Mouse (Mus musculus): ENCODE measurements around the gene Sass6. TPM values are rescaled to one million over a fixed set of nuclear protein-coding genes. Genes with fewer than 3 reads are reported as not detected.
A peak's percentile ranks its signal among the peaks of the same experiment; 100 is the strongest.

Sass6 gene
- polyA plus RNA-seq, 2 experiments = 7.7 to 16.1 TPM

GRCm38 (mm10) chr3:116563095-116563492 lies 31.7 kb upstream of the Sass6 start:
- H3K4me3 ChIP-seq (ENCODE audit: insufficient read depth in 1 of 2, low read depth in 2 of 2, low read length in 2 of 2) = peak overlapping the region; percentile 72
- WGBS (ENCODE audit: insufficient replicate concordance) = 9% methylated on average over 7 of the region's 7 CpGs
- ATAC-seq (ENCODE audit: insufficient read depth) = peak; percentile 69

DNA sequence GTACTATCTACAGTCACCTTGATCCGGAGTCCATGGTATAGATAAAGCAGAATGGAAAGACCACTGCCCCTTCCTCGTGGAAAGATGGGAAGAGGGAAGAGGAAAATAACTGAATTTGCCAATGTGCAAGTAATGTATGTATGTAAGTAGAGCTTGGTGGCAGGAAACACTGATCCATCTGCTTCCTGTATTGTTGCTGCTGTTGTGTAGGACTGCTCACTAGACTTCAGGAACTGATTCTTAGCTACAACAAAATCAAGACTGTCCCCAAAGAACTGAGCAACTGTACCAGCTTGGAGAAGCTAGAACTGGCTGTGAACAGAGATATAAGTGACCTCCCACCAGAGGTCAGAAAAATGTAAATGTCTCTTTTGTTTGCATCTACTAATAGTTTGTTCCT lies 24.2 kb upstream of the Sass6 start:
- H3K36me3 ChIP-seq (replicated peaks; ENCODE audit: control insufficient read depth, insufficient read depth, low read depth) = no peaks in the 10 kb centered on the region
- WGBS (ENCODE audit: insufficient replicate concordance) = 13% methylated on average over 2 of the region's 2 CpGs
- peaks cover 3% of the 10 kb centered on the region for H3K9me3 ChIP-seq (ENCODE audit: control insufficient read depth, low read length)
- no peak overlapping the region for H3K9ac ChIP-seq (replicated peaks)
- H3K4me1 ChIP-seq (replicated peaks; ENCODE audit: control insufficient read depth in 2 of 2, insufficient read depth in 2 of 2, low read length in 1 of 2) = 0 out of 4 replicates have a peak, but pooled peaks cover 0 to 2% of the 10 kb centered on the region in 2 experiments
- no peak overlapping the region for H3K4me2 ChIP-seq (ENCODE audit: low read depth)
- no peak for ATAC-seq (ENCODE audit: insufficient read depth)
- TF ChIP-seq CTCF (IDR thresholded peaks at IDR 0.05; ENCODE audit: low read depth) (no peak), EP300 (IDR thresholded peaks at IDR 0.05; ENCODE audit: low read depth) (no peak)
- H3K4me3 ChIP-seq (ENCODE audit: insufficient read depth in 1 of 2, low read depth in 2 of 2, low read length in 2 of 2) = no peak overlapping the region
- no peak overlapping the region for H3K27ac ChIP-seq
- H3K27me3 ChIP-seq (ENCODE audit: control insufficient read depth, insufficient read depth, low read length) = no peaks in the 10 kb centered on the region
- no peak for DNase-seq (ENCODE audit: low read depth in 3 of 3, low spot score in 3 of 3)

More at GRCm38 (mm10) chr3:116563095-116563492, 31.7 kb upstream of the Sass6 start:
- Histone ChIP-seq H3K27ac (peak overlapping the region; percentile 96), H3K4me2 (ENCODE audit: low read depth) (peak overlapping the region; percentile 92), H3K9me3 (ENCODE audit: control insufficient read depth, low read length) (peaks cover 3% of the 10 kb centered on the region), H3K27me3 (ENCODE audit: control insufficient read depth, insufficient read depth, low read length) (no peaks in the 10 kb centered on the region), H3K4me1 (replicated peaks; ENCODE audit: control insufficient read depth in 2 of 2, insufficient read depth in 2 of 2, low read length in 1 of 2) (peaks cover 8 to 21% of the 10 kb centered on the region in 2 experiments), H3K36me3 (replicated peaks; ENCODE audit: control insufficient read depth, insufficient read depth, low read depth) (no peaks in the 10 kb centered on the region), H3K9ac (replicated peaks) (peak overlapping the region; percentile 86)
- DNase-seq (ENCODE audit: low read depth in 3 of 3, low spot score in 3 of 3) = no peak
- TF ChIP-seq EP300 (IDR thresholded peaks at IDR 0.05; ENCODE audit: low read depth) (no peak), CTCF (IDR thresholded peaks at IDR 0.05; ENCODE audit: low read depth) (no peak)

GRCm38 (mm10) chr3:116577286-116577685 lies 17.5 kb upstream of the Sass6 start:
- ATAC-seq (ENCODE audit: insufficient read depth) (no peak), DNase-seq (ENCODE audit: low read depth in 3 of 3, low spot score in 3 of 3) (no peak)
- no peak overlapping the region for H3K4me2 ChIP-seq (ENCODE audit: low read depth)
- H3K9me3 ChIP-seq (ENCODE audit: control insufficient read depth, low read length) = no peaks in the 10 kb centered on the region
- H3K36me3 ChIP-seq (replicated peaks; ENCODE audit: control insufficient read depth, insufficient read depth, low read depth) = peaks cover 17% of the 10 kb centered on the region
- H3K4me1 ChIP-seq (replicated peaks; ENCODE audit: control insufficient read depth in 2 of 2, insufficient read depth in 2 of 2, low read length in 1 of 2) = no peaks in the 10 kb centered on the region
- no peak overlapping the region for H3K9ac ChIP-seq (replicated peaks)
- H3K4me3 ChIP-seq (ENCODE audit: insufficient read depth in 1 of 2, low read depth in 2 of 2, low read length in 2 of 2) = no peak overlapping the region
- peak; percentile 66 for TF ChIP-seq CTCF (IDR thresholded peaks at IDR 0.05; ENCODE audit: low read depth)
- no peak for TF ChIP-seq EP300 (IDR thresholded peaks at IDR 0.05; ENCODE audit: low read depth)
- H3K27me3 ChIP-seq (ENCODE audit: control insufficient read depth, insufficient read depth, low read length) = no peaks in the 10 kb centered on the region
- WGBS (ENCODE audit: insufficient replicate concordance) = 37% methylated on average over 3 of the region's 3 CpGs
- H3K27ac ChIP-seq = no peak overlapping the region

DNA sequence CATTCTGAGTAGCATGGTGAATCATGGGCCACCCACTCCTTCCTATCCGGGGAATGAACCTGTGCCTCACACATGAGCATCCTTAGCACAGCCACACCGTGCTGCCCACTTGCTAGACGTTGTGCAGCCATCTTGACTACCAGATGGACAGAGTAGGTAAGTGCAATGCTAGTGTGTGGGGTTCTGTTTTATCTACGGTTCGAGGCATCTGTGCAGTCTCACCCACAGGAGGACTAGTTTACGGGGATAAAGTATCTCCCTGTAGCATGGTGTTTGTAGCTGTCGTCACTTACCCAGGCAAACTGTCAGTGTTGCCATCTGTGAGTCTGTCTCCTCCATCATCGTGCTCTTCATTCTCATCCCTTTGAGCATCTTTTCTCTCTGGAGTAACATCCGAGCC lies 12.6 kb upstream of the Sass6 start:
- ATAC-seq (ENCODE audit: insufficient read depth) (no peak), DNase-seq (ENCODE audit: low read depth in 3 of 3, low spot score in 3 of 3) (no peak)
- Histone ChIP-seq H3K9ac (replicated peaks) (no peak overlapping the region), H3K4me1 (replicated peaks; ENCODE audit: control insufficient read depth in 2 of 2, insufficient read depth in 2 of 2, low read length in 1 of 2) (no peaks in the 10 kb centered on the region), H3K9me3 (ENCODE audit: control insufficient read depth, low read length) (no peaks in the 10 kb centered on the region), H3K27ac (no peak overlapping the region), H3K27me3 (ENCODE audit: control insufficient read depth, insufficient read depth, low read length) (no peaks in the 10 kb centered on the region), H3K4me2 (ENCODE audit: low read depth) (no peak overlapping the region), H3K36me3 (replicated peaks; ENCODE audit: control insufficient read depth, insufficient read depth, low read depth) (peaks cover 36% of the 10 kb centered on the region), H3K4me3 (ENCODE audit: insufficient read depth in 1 of 2, low read depth in 2 of 2, low read length in 2 of 2) (no peak overlapping the region)
- WGBS (ENCODE audit: insufficient replicate concordance) = 86% methylated on average over 9 of the region's 9 CpGs
- no peak for TF ChIP-seq CTCF (IDR thresholded peaks at IDR 0.05; ENCODE audit: low read depth)
- TF ChIP-seq EP300 (IDR thresholded peaks at IDR 0.05; ENCODE audit: low read depth) = no peak

- Histone ChIP-seq H3K9me3 (ENCODE audit: control insufficient read depth, low read length) (no peaks in the 10 kb centered on the region), H3K36me3 (replicated peaks; ENCODE audit: control insufficient read depth, insufficient read depth, low read depth) (peaks cover 14% of the 10 kb centered on the region), H3K27me3 (ENCODE audit: control insufficient read depth, insufficient read depth, low read length) (no peaks in the 10 kb centered on the region), H3K4me2 (ENCODE audit: low read depth) (peak overlapping the region; percentile 82), H3K4me1 (replicated peaks; ENCODE audit: control insufficient read depth in 2 of 2, insufficient read depth in 2 of 2, low read length in 1 of 2) (peaks cover 2 to 5% of the 10 kb centered on the region in 2 experiments; a peak in 3 of 4 replicates), H3K4me3 (ENCODE audit: insufficient read depth in 1 of 2, low read depth in 2 of 2, low read length in 2 of 2) (peak overlapping the region; percentile 88 to 98), H3K9ac (replicated peaks) (peak overlapping the region; percentile 94), H3K27ac (peak overlapping the region; percentile 58)
- TF ChIP-seq CTCF (IDR thresholded peaks at IDR 0.05; ENCODE audit: low read depth) = no peak
- TF ChIP-seq EP300 (IDR thresholded peaks at IDR 0.05; ENCODE audit: low read depth) = no peak
- no peak for DNase-seq (ENCODE audit: low read depth in 3 of 3, low spot score in 3 of 3)
- peak; percentile 55 for ATAC-seq (ENCODE audit: insufficient read depth)
- WGBS (ENCODE audit: insufficient replicate concordance) = 2% methylated on average over 22 of the region's 22 CpGs
Measured at GRCm38 (mm10) chr3:116594076-116594727, 580 bp upstream of the Sass6 start.
